Mouse (Mus musculus) lung, postnatal 0 days (tissue): ENCODE measurements around the gene Vps18. TPM values are rescaled to one million over a fixed set of nuclear protein-coding genes. Genes with fewer than 3 reads are reported as not detected.

Source experiments
- ATAC-seq: fragments of 200-750 bp; cut with Nextera tagmentation; 2 replicates; pipeline ENCODE4 v1.8.0; 2017; ENCODE audit warnings: moderate library complexity
- DNase-seq: peaks from one replicate; pipeline ENCODE4 v3.0.0-alpha.2; 2016; ENCODE audit warnings: low spot score
- H3K27ac ChIP-seq: fragments of 300-500 bp; sonication (generic); 2 replicates; pipeline ENCODE4 v1.5.1; 2014; ENCODE audit warnings: antibody characterized with exemption, mild to moderate bottlenecking, low read length, mixed read lengths
- H3K27me3 ChIP-seq: fragments of 300-500 bp; sonication (generic); replicated peaks from 2 replicates; pipeline ENCODE4 v1.6.1; 2014; ENCODE audit warnings: low read length, mixed read lengths; ENCODE audit not compliant: insufficient read depth
- H3K36me3 ChIP-seq: fragments of 300-500 bp; sonication (generic); 2 replicates; pipeline ENCODE4 v1.6.1; 2014; ENCODE audit warnings: low read length, mixed read lengths; ENCODE audit not compliant: insufficient read depth
- H3K4me1 ChIP-seq: fragments of 300-500 bp; sonication (generic); 2 replicates; pipeline ENCODE4 v1.6.1; 2014; ENCODE audit warnings: antibody characterized with exemption, low read depth, low read length, mixed read lengths; ENCODE audit not compliant: insufficient read depth
- H3K4me2 ChIP-seq: fragments of 300-500 bp; sonication (generic); replicated peaks from 2 replicates; pipeline ENCODE4 v1.6.1; 2014; ENCODE audit warnings: low read depth, mild to moderate bottlenecking, low read length, moderate library complexity, mixed read lengths
- H3K4me3 ChIP-seq: fragments of 300-500 bp; sonication (generic); 2 replicates; pipeline ENCODE4 v1.5.1; 2014; ENCODE audit warnings: low read depth, low read length
- H3K9ac ChIP-seq: fragments of 300-500 bp; sonication (generic); replicated peaks from 2 replicates; pipeline ENCODE4 v1.6.1; 2014; ENCODE audit warnings: low read depth, mild to moderate bottlenecking
- H3K9me3 ChIP-seq: fragments of 300-500 bp; sonication (generic); 2 replicates; pipeline ENCODE4 v1.6.1; 2016; ENCODE audit warnings: low read length, mixed read lengths
- CTCF ChIP-seq: IDR thresholded peaks from 2 replicates; pipeline ENCODE4 v1.5.1; 2016; ENCODE audit warnings: antibody characterized with exemption, mild to moderate bottlenecking
- EP300 ChIP-seq: IDR thresholded peaks from 2 replicates; pipeline ENCODE4 v1.6.1; 2016; ENCODE audit warnings: antibody characterized with exemption, mild to moderate bottlenecking, control low read depth
- WGBS: fragments of 180-500 bp; shearing (Covaris S2); extraction: QIAGEN DNeasy Blood & Tissue Kit; methylation state at CpG from one replicate; pipeline ENCODE4 v1.1.7; 2014; 5-methylcytosine and 5-hydroxymethylcytosine counted together
- polyA plus RNA-seq: library from polyadenylated mRNA; unstranded; fragments of >200 nt; fragmentation: Nextera tagmentation; extraction: Ambion mirVana; gene quantifications from 2 replicates; pipeline ENCODE4 v1.2.1, GENCODE M21; 2015

Gene Vps18
- polyA plus RNA-seq, 1 experiment from 2014 or later = 11.1 TPM

- H3K4me1 ChIP-seq = no peaks in the 10 kb centered on the region; the same call in 1 of the 2 replicates
- 42% methylated on average over 10 of the region's 10 CpGs for WGBS
- no peak overlapping the region for H3K4me3 ChIP-seq
- H3K9ac ChIP-seq = no peak overlapping the region
- ATAC-seq = no peak
- H3K4me2 ChIP-seq = 0 out of 2 replicates have a peak overlapping the region, but pooled peaks have one; percentile 3
- TF ChIP-seq CTCF (no peak), EP300 (no peak)
- H3K27me3 ChIP-seq = no peaks in the 10 kb centered on the region
- H3K27ac ChIP-seq = peak overlapping the region; percentile 21; the same call in 1 of the 2 replicates
- DNase-seq = no peak
- H3K36me3 ChIP-seq = no peaks in the 10 kb centered on the region
- no peaks in the 10 kb centered on the region for H3K9me3 ChIP-seq
These were observed 47.9 kb downstream of the Vps18 start for GRCm38 (mm10) chr2:119336470-119336869.

DNA sequence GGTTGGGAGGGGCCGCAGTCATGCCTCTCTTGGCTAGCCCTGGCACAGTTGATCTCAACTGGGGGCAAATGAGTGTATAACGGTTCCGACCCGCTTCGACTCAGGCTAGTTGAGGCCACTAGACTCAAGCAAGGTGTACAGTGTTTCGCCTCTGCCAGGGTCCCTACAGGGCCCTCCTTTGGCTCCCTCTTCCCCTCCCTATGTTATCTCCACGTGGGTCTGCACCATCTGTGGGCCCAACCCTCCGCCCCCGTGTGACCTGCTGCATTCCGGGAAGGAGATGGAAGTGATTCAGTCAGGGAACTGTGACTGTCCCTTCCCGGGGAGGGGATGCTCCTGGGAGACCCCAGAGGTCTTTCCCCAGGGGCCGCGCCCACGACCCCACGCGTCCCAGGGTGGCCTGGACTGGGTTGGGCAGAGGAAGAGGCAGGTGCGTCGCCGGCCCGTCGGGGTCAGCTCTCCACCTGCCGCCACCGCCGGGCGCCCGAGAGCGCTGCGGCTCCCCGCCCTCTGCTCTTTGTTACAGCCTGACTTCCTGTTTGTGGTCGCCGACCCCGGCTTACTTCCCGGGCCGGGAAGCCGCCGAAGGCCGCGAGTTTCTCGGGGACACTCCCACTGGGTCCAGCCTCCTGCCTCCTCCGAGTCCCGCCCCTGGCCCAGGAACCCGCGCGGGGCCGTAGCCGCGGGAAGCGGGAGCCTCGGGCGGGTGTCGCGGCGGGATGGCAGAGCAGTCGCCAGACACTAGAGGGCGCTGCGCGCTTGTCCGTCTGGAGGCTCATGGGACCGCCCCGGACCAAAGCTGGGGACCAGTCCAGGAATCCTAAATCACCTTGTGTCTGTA lies 49.1 kb downstream of the Vps18 start:
- TF ChIP-seq CTCF (peak; percentile 90), EP300 (no peak)
- Histone ChIP-seq H3K9me3 (no peaks in the 10 kb centered on the region), H3K36me3 (no peaks in the 10 kb centered on the region), H3K4me1 (no peaks in the 10 kb centered on the region; the same call in 1 of the 2 replicates), H3K27me3 (no peaks in the 10 kb centered on the region), H3K4me2 (peak overlapping the region; percentile 67), H3K9ac (peak overlapping the region; percentile 34), H3K4me3 (peak overlapping the region; percentile 43), H3K27ac (peak overlapping the region; percentile 66)
- WGBS = 6% methylated on average over 56 of the region's 60 CpGs
- ATAC-seq (peak; percentile 94), DNase-seq (peak; percentile 93)

DNA sequence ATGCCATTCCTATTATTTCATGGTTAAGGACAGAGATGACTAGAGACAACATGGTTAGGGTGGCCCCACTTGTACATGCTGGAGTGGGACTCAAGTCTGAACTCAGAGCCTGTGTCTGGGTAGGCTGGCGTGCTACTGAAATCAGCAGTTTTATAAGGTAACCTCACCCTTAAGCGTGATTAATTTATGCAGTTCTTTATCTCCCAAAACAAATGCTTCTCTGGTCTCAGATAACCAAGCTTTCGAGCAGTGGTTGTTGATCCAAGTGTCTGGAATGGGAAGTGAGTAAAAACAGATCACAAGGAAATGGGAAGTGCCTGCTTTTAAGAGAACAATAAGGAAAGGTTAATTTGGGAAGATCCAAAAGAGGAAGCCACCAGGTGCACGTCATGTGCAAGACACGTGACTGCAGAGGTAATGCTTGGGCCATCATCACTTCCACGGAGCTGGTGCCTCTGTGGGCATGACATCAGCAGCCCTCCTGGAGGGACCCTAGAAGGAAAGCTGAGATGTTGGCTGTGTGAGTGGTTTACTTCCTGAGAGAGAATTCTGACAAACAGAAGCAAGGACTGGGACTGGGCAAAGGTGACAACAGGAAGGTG lies 56.1 kb downstream of the Vps18 start:
- Histone ChIP-seq H3K27ac (no peak overlapping the region), H3K36me3 (no peaks in the 10 kb centered on the region), H3K4me3 (no peak overlapping the region), H3K4me2 (no peak overlapping the region), H3K27me3 (no peaks in the 10 kb centered on the region), H3K9ac (no peak overlapping the region), H3K9me3 (no peaks in the 10 kb centered on the region), H3K4me1 (no peaks in the 10 kb centered on the region)
- ATAC-seq = no peak
- TF ChIP-seq EP300 = no peak
- no peak for TF ChIP-seq CTCF
- WGBS = 25% methylated on average over 6 of the region's 6 CpGs
- DNase-seq = no peak

Other genes with a start within 250 kb of the Vps18 start
- 3.0 and 4.4 TPM in 2 replicates for gene Knl1, start 241.6 kb upstream of the Vps18 start, polyA plus RNA-seq
- gene Rad51, start 175.9 kb upstream of the Vps18 start, polyA plus RNA-seq = 4.2 and 5.1 TPM in 2 replicates
- gene Rmdn3, start 131.7 kb upstream of the Vps18 start, polyA plus RNA-seq = 28.2 and 28.4 TPM in 2 replicates
- gene Gchfr, start 121.0 kb upstream of the Vps18 start, polyA plus RNA-seq = 13.9 and 14.2 TPM in 2 replicates
- gene Gm14137, start 114.2 kb upstream of the Vps18 start, polyA plus RNA-seq = 0.12 and 0.13 TPM in 2 replicates
- 32.0 TPM in 2 replicates for gene Zfyve19, start 80.1 kb upstream of the Vps18 start, polyA plus RNA-seq
- 11.8 and 13.2 TPM in 2 replicates for gene Dnajc17, start 79.9 kb upstream of the Vps18 start, polyA plus RNA-seq
- gene Ppp1r14d, start 58.8 kb upstream of the Vps18 start, polyA plus RNA-seq = 2.1 and 2.2 TPM in 2 replicates
- 53.7 and 54.8 TPM in 2 replicates for gene Spint1, start 51.4 kb upstream of the Vps18 start, polyA plus RNA-seq
- 3.0 and 3.1 TPM in 2 replicates for gene Rhov, start 17.5 kb upstream of the Vps18 start, polyA plus RNA-seq
- gene Dll4, start 37.0 kb downstream of the Vps18 start, polyA plus RNA-seq = 22.7 and 25.9 TPM in 2 replicates
- gene Chac1, start 62.5 kb downstream of the Vps18 start, polyA plus RNA-seq = 1.5 and 1.8 TPM in 2 replicates
- gene Ino80, start 188.9 kb downstream of the Vps18 start, polyA plus RNA-seq = 3.2 and 3.4 TPM in 2 replicates